Mouse (Mus musculus) embryo, embryonic 10 days (tissue): Measurements from ENCODE around the gene Rpl36al.
"Not testable (repeated sequence)": the region's sequence is repeated elsewhere in the genome, so short reads cannot be mapped to it uniquely, and the experiment has no call there.

Experiments
- DNase-seq: peaks from one replicate; pipeline ENCODE4 v3.0.0-alpha.2; 2015; ENCODE audit warnings: low spot score

Gene Rpl36al

GRCm38 (mm10) chr12:69196444-69197377 lies 12.8 kb upstream of the Rpl36al start, which contains the start of gene Gm49383:
Gm49383 (minus strand) TSS chr12:69197104.
- peak; percentile 84 for DNase-seq

DNA sequence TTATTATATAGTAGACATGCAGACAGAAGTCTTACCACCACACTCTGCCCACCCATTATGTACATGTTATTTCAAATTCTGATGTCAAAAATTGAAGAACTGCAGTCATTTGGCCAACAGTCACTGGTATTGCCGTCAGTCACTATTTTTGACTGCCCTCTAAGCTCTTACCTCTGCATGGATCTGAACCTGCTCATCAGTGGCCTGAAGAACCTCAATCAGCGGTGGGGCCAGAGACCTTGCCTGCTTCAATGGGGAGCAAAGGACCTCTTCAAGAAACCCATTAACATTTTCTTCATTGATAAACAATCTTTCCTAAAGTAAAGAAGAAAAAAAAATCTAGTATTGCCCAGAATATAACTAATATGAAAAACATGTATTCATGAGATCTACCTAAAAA lies 8.8 kb upstream of the Rpl36al start:
- no peak for DNase-seq

- no peak for DNase-seq
These were observed 7.5 kb upstream of the Rpl36al start for GRCm38 (mm10) chr12:69191396-69191795.

- DNase-seq, result no peak
These were observed 6.6 kb upstream of the Rpl36al start for GRCm38 (mm10) chr12:69190522-69190921.

DNA sequence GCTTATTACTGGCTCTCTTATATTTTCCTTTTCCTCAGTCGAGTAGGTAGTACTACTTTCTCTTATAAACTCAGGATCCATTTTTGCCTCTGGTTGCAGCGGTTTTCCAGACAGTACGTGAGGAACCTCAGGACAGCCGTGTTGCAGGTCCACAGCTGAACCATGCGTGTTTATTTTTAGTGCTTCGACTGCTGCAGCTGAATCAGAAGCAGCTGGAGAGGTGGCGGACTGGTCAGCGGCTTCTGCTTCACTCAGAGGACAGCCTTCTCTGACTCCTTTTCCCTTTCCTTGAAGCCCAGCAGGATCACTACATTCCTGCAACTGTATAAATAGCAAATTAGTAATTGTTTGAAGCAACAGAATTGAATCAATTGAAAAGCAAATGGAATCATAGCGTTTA lies 6.2 kb upstream of the Rpl36al start:
- no peak for DNase-seq

DNA sequence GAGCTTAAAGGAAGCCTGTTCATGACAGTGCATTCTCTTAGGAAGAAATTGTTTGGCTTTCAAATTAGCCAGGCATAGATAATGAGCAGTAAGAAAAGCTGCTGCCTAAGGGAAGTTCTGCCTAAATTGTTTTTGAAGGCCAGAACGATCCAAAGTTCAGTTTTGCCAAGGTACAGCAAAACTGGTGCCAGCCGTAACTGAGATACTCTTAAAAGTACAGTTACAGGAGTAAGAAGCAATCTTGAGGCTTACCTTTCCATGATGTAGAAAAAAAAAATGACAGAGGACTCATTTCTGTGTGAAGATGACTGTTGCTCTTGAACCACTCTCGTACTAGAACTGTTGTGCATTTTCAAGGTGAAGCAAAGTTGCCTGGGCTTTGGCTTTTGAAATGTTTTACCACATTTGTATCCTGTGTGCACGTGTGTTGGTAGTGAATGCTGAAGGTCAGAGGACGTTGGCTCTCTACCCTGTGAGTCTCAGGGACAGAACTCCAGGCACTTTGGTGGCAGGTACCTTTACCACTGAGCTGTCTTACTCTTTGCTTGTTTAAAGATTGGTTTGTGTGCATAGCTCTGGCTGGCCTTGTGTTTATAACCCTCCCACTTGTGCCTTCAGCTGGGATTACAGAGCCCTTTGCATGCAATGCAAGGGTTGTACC lies 3.1 kb upstream of the Rpl36al start:
- DNase-seq, result no peak

DNA sequence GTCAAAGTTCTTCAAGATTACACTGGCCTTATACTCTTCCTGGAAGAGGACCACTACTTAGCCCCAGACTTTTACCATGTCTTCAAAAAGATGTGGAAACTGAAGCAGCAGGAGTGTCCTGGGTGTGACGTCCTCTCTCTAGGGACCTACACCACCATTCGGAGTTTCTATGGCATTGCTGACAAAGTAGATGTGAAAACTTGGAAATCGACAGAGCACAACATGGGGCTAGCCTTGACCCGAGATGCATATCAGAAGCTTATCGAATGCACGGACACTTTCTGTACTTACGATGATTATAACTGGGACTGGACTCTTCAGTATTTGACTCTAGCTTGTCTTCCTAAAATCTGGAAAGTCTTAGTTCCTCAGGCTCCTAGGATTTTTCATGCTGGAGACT lies 1.5 kb upstream of the Rpl36al start:
- peak; percentile 3 for DNase-seq

GRCm38 (mm10) chr12:69184342-69185295 lies 736 bp upstream of the Rpl36al start:
- peak; percentile 47 for DNase-seq

GRCm38 (mm10) chr12:69181800-69182199 lies 2.1 kb downstream of the Rpl36al start:
- DNase-seq, result peak; percentile 1

GRCm38 (mm10) chr12:69179371-69179770 lies 4.5 kb downstream of the Rpl36al start:
- DNase-seq, result peak; percentile 3

- peak; percentile 2 for DNase-seq
These were observed 6.4 kb downstream of the Rpl36al start for GRCm38 (mm10) chr12:69177526-69177925.

- DNase-seq, result no peak
These were observed 7.9 kb downstream of the Rpl36al start for GRCm38 (mm10) chr12:69175975-69176374.

DNA sequence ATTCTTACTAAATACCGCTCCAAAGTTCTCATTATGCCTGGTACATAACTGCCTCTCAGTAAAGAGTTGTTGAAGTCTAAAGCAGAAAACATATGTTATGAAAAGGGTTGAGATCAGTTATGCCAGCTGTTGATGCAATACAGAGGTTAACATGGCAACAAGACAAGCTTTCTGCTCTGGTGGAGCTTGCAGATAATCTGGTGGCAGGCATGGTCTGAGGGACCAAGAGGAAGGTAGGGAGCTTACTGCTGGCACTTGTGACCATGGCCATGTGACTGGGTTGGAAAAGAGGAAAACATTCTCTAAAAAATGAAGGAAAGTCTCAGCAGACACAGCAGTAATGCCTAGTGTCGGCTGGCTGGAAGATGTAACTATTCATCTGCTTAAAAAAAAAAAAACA lies 12.6 kb downstream of the Rpl36al start:
- no peak for DNase-seq

DNA sequence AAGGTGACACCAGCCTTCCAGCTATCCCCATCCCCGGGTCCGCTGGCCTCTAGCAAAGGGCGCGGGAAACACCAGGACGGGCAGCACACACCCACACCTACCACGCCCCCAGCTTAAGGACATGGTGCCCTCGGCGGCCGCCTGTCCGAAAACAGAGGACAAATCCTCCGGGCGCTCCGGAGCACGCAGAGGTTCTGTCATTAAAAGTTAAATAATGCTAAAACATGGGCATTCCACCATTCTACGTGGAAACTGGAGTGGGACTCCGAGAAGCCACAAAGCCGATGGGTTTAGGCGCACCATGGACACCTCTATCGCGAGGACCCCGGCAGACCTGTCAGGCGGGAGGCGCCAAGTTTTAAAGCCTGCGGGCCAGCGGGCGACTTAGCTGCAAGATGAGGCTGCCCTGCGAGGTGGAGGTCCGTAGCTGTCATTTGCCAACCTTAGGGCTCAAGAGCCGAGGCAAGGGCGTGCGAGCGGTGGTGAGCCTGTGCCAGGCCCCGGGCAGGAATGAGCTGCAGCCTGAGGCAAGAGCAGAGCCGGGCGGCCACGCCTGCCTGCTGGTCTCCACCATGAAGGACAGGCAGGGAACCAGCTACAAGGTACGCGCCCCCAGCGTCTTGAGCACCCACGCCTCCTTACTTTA lies 15.3 kb downstream of the Rpl36al start, which contains the start of gene Lrr1:
Gene Lrr1 (plus strand): TSS at position 354 of the 646 bp plus-strand sequence.
- peak; percentile 91 for DNase-seq

DNA sequence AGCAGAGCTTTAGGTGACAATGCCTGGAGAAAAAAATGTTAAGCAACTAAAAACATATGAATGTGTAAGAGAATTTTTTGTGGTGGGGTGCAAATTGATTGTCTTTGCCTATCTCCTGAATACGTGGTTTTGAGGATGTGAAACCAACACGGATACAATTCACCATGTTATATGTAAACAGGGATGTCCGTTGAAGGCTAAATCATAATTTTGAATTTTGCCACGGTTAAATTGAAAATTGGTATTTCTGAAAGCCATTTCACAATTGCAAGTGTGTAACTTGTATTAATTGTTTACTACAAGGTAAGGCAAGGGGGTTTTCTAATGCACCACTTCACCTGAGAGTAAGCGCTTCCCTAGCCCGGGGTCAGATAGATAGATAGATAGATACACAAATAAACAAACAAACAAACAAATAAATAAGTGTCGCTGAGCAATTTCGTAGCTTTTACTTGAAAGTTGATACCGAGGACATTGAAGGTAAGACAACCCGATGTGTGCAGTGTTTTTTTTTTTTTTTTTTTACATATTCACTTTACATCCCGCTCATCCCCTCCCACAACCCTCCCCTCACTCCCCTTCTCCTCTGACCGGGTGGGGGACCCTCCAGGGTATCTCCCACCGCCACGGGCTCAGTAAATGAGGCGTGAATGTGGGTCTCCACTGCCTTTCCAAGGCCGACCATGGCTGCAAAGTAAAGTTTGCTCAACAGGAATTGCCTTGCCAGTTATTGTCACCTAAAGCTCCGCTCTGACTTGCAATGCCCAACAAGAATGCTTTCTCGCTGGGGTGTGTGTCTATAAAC lies 16.0 kb downstream of the Rpl36al start:
- no peak for DNase-seq

DNA sequence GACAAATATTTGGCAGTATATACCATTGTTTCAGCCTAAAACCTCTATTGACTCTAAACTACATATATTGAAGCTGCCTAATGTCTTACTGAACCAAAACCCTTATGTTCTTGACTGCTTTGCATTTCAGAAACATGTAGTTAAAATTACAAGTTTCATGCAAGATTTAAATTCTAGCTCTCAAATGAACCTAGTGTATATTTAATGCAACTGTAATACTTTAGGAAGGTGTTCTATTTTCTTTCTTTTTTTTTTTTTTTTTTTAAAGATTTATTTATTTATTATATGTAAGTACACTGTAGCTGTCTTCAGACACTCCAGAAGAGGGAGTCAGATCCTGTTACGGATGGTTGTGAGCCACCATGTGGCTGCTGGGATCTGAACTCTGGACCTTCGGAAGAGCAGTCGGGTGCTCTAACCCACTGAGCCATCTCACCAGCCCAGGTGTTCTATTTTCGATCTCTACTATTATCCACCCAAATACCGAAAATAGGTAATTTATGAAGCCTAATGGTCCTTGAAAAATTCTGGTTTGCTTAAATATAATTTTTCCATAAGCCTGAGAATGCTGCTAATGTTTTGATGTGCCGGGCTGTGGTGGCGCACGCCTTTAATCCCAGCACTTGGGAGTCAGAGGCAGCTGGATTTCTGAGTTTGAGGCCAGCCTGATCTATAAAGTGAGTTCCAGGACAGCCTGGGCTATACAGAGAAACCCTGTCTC lies 16.9 kb downstream of the Rpl36al start:
- DNase-seq, result not testable (repeated sequence)

GRCm38 (mm10) chr12:69164904-69165303 lies 19.0 kb downstream of the Rpl36al start:
- no peak for DNase-seq

DNA sequence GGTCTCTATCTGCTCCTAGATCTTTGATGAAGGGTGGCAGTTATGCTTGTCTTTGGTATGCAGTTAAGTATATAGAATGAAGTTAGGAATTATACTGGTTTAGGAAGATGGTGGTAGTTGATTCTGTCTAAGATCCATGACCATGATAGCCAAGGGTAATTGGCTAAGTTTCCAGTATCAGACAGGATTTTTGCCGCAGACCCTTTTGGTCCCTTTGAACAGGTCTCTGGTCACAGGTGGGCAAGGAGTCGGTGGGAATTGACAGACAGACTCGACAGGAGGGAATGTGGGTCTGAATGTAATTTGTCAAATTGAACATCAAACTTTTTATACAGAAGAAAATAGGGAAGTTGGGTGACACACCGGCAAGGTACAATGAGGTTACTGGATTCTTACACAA lies 20.3 kb downstream of the Rpl36al start:
- DNase-seq, result not testable (repeated sequence)

- not testable (repeated sequence) for DNase-seq
These were observed 23.2 kb downstream of the Rpl36al start for GRCm38 (mm10) chr12:69160677-69161076.

DNA sequence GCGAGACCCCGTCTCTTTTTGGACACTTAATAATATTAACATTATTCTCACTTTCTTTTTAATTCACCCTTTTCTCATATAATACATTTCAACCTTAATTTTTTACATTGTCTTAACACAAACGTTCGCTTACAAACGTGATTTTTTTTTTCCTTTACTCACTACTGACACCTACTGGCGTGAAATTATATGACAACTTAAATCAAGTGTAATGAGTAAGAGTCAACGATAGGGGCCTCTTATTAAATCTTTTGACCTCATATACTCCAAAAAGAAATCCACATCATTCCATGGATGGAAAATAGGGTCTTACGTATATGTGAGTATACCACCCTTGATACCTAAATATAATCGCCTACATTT lies 24.3 kb downstream of the Rpl36al start:
- DNase-seq, result peak; percentile 43
